Mouse (Mus musculus): Measurements from ENCODE around the gene Gm6217. TPM values are rescaled to one million over a fixed set of nuclear protein-coding genes. Genes with fewer than 3 reads are reported as not detected.
A peak's percentile ranks its signal among the peaks of the same experiment; 100 is the strongest.
"Not testable (repeated sequence)": the region's sequence is repeated elsewhere in the genome, so short reads cannot be mapped to it uniquely, and the experiment has no call there.

Gene Gm6217
- polyA plus RNA-seq, 1 experiment from 2014 or later, result not detected

GRCm38 (mm10) chr1:82924650-82925049 lies 6.5 kb downstream of the Gm6217 start, which contains the start of gene A030014E15Rik:
TSS of gene A030014E15Rik (plus strand) at chr1:82924917.
- Histone ChIP-seq H3K27me3 (ENCODE audit: control insufficient read depth, insufficient read depth, low read length) (no peaks in the 10 kb centered on the region), H3K27ac (replicated peaks; ENCODE audit: low read depth, low read length) (no peak within 1 kb of the TSS), H3K9ac (replicated peaks; ENCODE audit: low read length) (no peak within 1 kb of the TSS), H3K4me2 (ENCODE audit: low read depth, low read length) (no peak within 1 kb of the TSS), H3K4me3 (ENCODE audit: low read depth, low read length) (no peak within 1 kb of the TSS), H3K4me1 (ENCODE audit: control insufficient read depth, insufficient read depth, low read length) (no peaks in the 10 kb centered on the region), H3K36me3 (replicated peaks; ENCODE audit: control insufficient read depth, insufficient read depth, low read depth, low read length) (no peaks in the 10 kb centered on the region), H3K9me3 (replicated peaks; ENCODE audit: control insufficient read depth, low read length) (no peaks in the 10 kb centered on the region)
- no peak for DNase-seq (ENCODE audit: low spot score)
- 91% methylated on average over 6 of the region's 6 CpGs for WGBS
- no peak for ATAC-seq (replicated peaks; ENCODE audit: insufficient number of reproducible peaks, low FRiP score, low TSS enrichment, low read depth)

- not testable (repeated sequence) for H3K4me1 ChIP-seq (ENCODE audit: control insufficient read depth, insufficient read depth, low read length); H3K4me3 ChIP-seq (ENCODE audit: low read depth, low read length); H3K27me3 ChIP-seq (ENCODE audit: control insufficient read depth, insufficient read depth, low read length); H3K9ac ChIP-seq (replicated peaks; ENCODE audit: low read length); H3K27ac ChIP-seq (replicated peaks; ENCODE audit: low read depth, low read length); DNase-seq (ENCODE audit: low spot score); H3K9me3 ChIP-seq (replicated peaks; ENCODE audit: control insufficient read depth, low read length); H3K36me3 ChIP-seq (replicated peaks; ENCODE audit: control insufficient read depth, insufficient read depth, low read depth, low read length); H3K4me2 ChIP-seq (ENCODE audit: low read depth, low read length); ATAC-seq (replicated peaks; ENCODE audit: insufficient number of reproducible peaks, low FRiP score, low TSS enrichment, low read depth)
- 94% methylated on average over 5 of the region's 5 CpGs for WGBS
Observed at GRCm38 (mm10) chr1:82913434-82913833, 17.8 kb downstream of the Gm6217 start.

- H3K4me3 ChIP-seq (ENCODE audit: low read depth, low read length), result no peak within 1 kb of the TSS
- no peaks in the 10 kb centered on the region for H3K9me3 ChIP-seq (replicated peaks; ENCODE audit: control insufficient read depth, low read length)
- H3K27ac ChIP-seq (replicated peaks; ENCODE audit: low read depth, low read length), result no peak within 1 kb of the TSS
- H3K27me3 ChIP-seq (ENCODE audit: control insufficient read depth, insufficient read depth, low read length), result no peaks in the 10 kb centered on the region
- H3K36me3 ChIP-seq (replicated peaks; ENCODE audit: control insufficient read depth, insufficient read depth, low read depth, low read length), result no peaks in the 10 kb centered on the region
- ATAC-seq (replicated peaks; ENCODE audit: insufficient number of reproducible peaks, low FRiP score, low TSS enrichment, low read depth) (no peak), DNase-seq (ENCODE audit: low spot score) (no peak)
- no peaks in the 10 kb centered on the region for H3K4me1 ChIP-seq (ENCODE audit: control insufficient read depth, insufficient read depth, low read length)
- no peak within 1 kb of the TSS for H3K9ac ChIP-seq (replicated peaks; ENCODE audit: low read length)
- WGBS, result 87% methylated on average over 3 of the region's 3 CpGs
- no peak within 1 kb of the TSS for H3K4me2 ChIP-seq (ENCODE audit: low read depth, low read length)
Observed at GRCm38 (mm10) chr1:82913025-82913424, 18.2 kb downstream of the Gm6217 start, which contains the start of gene A030005L19Rik. TSS of gene A030005L19Rik (plus strand) at chr1:82913325.

- Histone ChIP-seq H3K36me3 (replicated peaks; ENCODE audit: control insufficient read depth, insufficient read depth, low read depth, low read length) (no peaks in the 10 kb centered on the region), H3K4me1 (ENCODE audit: control insufficient read depth, insufficient read depth, low read length) (no peaks in the 10 kb centered on the region), H3K4me3 (ENCODE audit: low read depth, low read length) (no peak overlapping the region), H3K27ac (replicated peaks; ENCODE audit: low read depth, low read length) (no peak overlapping the region), H3K27me3 (ENCODE audit: control insufficient read depth, insufficient read depth, low read length) (no peaks in the 10 kb centered on the region), H3K4me2 (ENCODE audit: low read depth, low read length) (no peak overlapping the region), H3K9me3 (replicated peaks; ENCODE audit: control insufficient read depth, low read length) (no peaks in the 10 kb centered on the region), H3K9ac (replicated peaks; ENCODE audit: low read length) (no peak overlapping the region)
- 82% methylated on average over 3 of the region's 3 CpGs for WGBS
- DNase-seq (ENCODE audit: low spot score), result no peak
- ATAC-seq (replicated peaks; ENCODE audit: insufficient number of reproducible peaks, low FRiP score, low TSS enrichment, low read depth), result 0 out of 2 replicates have a peak, but pooled peaks have one; percentile 54
Observed at GRCm38 (mm10) chr1:82905886-82906285, 25.3 kb downstream of the Gm6217 start.

- no peak for ATAC-seq (replicated peaks; ENCODE audit: insufficient number of reproducible peaks, low FRiP score, low TSS enrichment, low read depth)
- H3K4me3 ChIP-seq (ENCODE audit: low read depth, low read length), result no peak overlapping the region
- no peaks in the 10 kb centered on the region for H3K27me3 ChIP-seq (ENCODE audit: control insufficient read depth, insufficient read depth, low read length)
- no peaks in the 10 kb centered on the region for H3K4me1 ChIP-seq (ENCODE audit: control insufficient read depth, insufficient read depth, low read length)
- no peak overlapping the region for H3K9ac ChIP-seq (replicated peaks; ENCODE audit: low read length)
- no peaks in the 10 kb centered on the region; the same call in 1 of the 2 replicates for H3K36me3 ChIP-seq (replicated peaks; ENCODE audit: control insufficient read depth, insufficient read depth, low read depth, low read length)
- no peaks in the 10 kb centered on the region for H3K9me3 ChIP-seq (replicated peaks; ENCODE audit: control insufficient read depth, low read length)
- WGBS, result 91% methylated on average over 3 of the region's 3 CpGs
- no peak overlapping the region for H3K4me2 ChIP-seq (ENCODE audit: low read depth, low read length)
- no peak overlapping the region for H3K27ac ChIP-seq (replicated peaks; ENCODE audit: low read depth, low read length)
- DNase-seq (ENCODE audit: low spot score), result no peak
Observed at GRCm38 (mm10) chr1:82901201-82901600, 30.0 kb downstream of the Gm6217 start.

- H3K27me3 ChIP-seq (ENCODE audit: control insufficient read depth, insufficient read depth, low read length), result no peaks in the 10 kb centered on the region
- H3K9ac ChIP-seq (replicated peaks; ENCODE audit: low read length), result no peak overlapping the region
- no peak overlapping the region for H3K4me3 ChIP-seq (ENCODE audit: low read depth, low read length)
- H3K4me2 ChIP-seq (ENCODE audit: low read depth, low read length), result no peak overlapping the region
- no peaks in the 10 kb centered on the region for H3K9me3 ChIP-seq (replicated peaks; ENCODE audit: control insufficient read depth, low read length)
- H3K4me1 ChIP-seq (ENCODE audit: control insufficient read depth, insufficient read depth, low read length), result no peaks in the 10 kb centered on the region
- 95% methylated on average over 1 of the region's 1 CpGs for WGBS
- no peak for DNase-seq (ENCODE audit: low spot score)
- ATAC-seq (replicated peaks; ENCODE audit: insufficient number of reproducible peaks, low FRiP score, low TSS enrichment, low read depth), result no peak
- no peak overlapping the region for H3K27ac ChIP-seq (replicated peaks; ENCODE audit: low read depth, low read length)
- H3K36me3 ChIP-seq (replicated peaks; ENCODE audit: control insufficient read depth, insufficient read depth, low read depth, low read length), result no peaks in the 10 kb centered on the region; the same call in 1 of the 2 replicates
Observed at GRCm38 (mm10) chr1:82900567-82900966, 30.6 kb downstream of the Gm6217 start.

GRCm38 (mm10) chr1:82893269-82893668 lies 37.9 kb downstream of the Gm6217 start:
- no peaks in the 10 kb centered on the region for H3K27me3 ChIP-seq (ENCODE audit: control insufficient read depth, insufficient read depth, low read length)
- 95% methylated on average over 7 of the region's 7 CpGs for WGBS
- no peak overlapping the region for H3K4me3 ChIP-seq (ENCODE audit: low read depth, low read length)
- H3K27ac ChIP-seq (replicated peaks; ENCODE audit: low read depth, low read length), result no peak overlapping the region
- H3K4me2 ChIP-seq (ENCODE audit: low read depth, low read length), result no peak overlapping the region
- no peak for ATAC-seq (replicated peaks; ENCODE audit: insufficient number of reproducible peaks, low FRiP score, low TSS enrichment, low read depth)
- no peak overlapping the region for H3K9ac ChIP-seq (replicated peaks; ENCODE audit: low read length)
- no peak for DNase-seq (ENCODE audit: low spot score)
- no peaks in the 10 kb centered on the region for H3K4me1 ChIP-seq (ENCODE audit: control insufficient read depth, insufficient read depth, low read length)
- no peaks in the 10 kb centered on the region; the same call in 1 of the 2 replicates for H3K36me3 ChIP-seq (replicated peaks; ENCODE audit: control insufficient read depth, insufficient read depth, low read depth, low read length)
- no peaks in the 10 kb centered on the region for H3K9me3 ChIP-seq (replicated peaks; ENCODE audit: control insufficient read depth, low read length)

Data from embryonic facial prominence, embryonic 11.5 days (tissue).